Mouse (Mus musculus) c-Kit-positive CD71-negative TER-119-negative erythroid progenitor cells, embryonic 14.5 days (primary cell): ENCODE measurements around the gene Ap1m1.

Source experiments
- DNase-seq: peaks from one replicate; pipeline ENCODE4 v3.0.0-alpha.2; 2013; ENCODE audit warnings: low read depth

Gene Ap1m1

DNA sequence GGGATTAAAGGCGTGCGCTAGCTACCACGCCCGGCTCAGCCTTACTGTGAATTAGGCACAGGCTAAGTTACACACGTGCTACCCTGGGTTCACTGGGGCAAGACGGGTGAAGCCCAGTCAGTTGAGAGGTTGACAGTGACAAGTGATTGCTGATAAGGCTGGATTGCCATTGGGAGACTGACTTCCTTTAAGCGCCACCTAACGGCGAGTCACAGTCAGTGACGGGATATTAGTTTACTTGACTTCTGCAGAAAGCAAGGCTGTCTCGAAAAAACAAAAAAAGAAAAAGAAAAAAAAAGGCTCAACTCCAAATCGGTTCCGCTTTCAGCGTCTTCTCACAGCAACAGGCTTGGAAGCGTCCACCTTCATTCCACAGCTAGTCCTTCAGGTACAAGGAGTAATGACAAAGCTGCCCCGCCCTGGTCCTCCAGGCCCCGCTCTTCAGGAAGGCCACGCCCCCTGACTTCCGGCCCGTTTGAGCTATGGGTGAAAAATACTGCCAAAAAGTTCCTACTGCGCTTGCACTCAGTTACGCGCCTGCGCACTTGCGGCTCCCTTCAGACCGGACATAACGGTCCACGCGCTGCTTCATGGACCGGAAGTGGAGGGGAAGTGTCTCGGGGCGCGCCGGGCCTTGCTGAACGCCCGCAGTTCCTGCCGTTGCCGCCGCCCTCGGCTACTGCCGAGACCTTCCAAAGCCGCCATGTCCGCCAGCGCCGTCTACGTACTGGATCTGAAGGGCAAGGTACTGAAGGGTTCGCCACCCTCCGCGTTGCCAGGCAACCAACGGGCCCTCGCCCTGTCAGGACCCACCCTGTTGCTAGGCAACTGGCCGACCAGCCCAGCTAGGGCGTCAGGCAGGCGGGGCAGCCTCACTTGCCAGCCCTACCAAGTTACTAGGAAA lies at the start of gene Ap1m1:
Ap1m1 (plus strand) TSS at position 520 of the 904 bp plus-strand sequence.
- peak; percentile 99 for DNase-seq

GRCm38 (mm10) chr8:72190215-72190539 lies 49.6 kb upstream of the Ap1m1 start:
- DNase-seq: no peak

DNA sequence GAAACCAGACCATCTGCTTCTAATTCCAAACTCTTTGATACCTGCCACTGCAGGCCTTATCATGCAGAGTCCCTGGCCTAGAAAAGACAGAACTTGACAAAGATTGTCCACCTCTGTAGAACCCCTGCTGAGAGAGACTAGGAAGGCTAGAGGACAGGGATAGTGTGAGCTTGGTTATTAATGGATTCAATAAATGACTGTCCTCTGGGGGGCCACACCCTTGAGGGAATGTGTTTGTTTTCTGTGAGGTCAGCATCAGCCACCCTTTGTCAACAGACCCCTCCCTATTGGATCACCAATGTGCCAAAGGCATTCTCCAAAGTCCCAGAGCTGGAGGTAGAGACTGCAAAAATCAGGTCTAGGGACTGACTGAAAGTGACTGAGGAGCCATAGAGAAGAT lies 47.8 kb upstream of the Ap1m1 start:
- DNase-seq: no peak

- no peak for DNase-seq
Observed at GRCm38 (mm10) chr8:72197997-72198396, 41.8 kb upstream of the Ap1m1 start.

- no peak for DNase-seq
Observed at GRCm38 (mm10) chr8:72208582-72208981, 31.2 kb upstream of the Ap1m1 start.

GRCm38 (mm10) chr8:72210222-72210621 lies 29.6 kb upstream of the Ap1m1 start:
- DNase-seq: no peak

DNA sequence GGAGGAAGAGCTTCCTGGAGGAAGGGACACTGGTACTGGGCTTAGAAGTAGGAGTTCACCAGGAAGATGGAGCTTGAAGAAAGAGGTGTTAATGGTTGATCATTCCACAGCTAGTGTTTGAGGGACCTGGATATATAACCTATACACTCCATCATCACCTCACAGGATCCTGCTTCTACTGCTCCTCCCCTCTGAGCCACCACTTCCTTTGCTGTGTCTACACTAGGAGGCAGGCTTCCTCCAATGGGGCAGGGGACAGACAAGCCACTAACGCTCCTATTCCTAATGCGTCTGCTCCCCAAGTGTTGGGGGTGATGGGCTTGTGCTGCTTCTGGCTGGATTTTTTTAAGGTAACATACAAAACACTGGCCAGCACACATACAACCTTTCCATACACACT lies 29.1 kb upstream of the Ap1m1 start:
- no peak for DNase-seq

- DNase-seq: no peak
Observed at GRCm38 (mm10) chr8:72211846-72212245, 28.0 kb upstream of the Ap1m1 start.

DNA sequence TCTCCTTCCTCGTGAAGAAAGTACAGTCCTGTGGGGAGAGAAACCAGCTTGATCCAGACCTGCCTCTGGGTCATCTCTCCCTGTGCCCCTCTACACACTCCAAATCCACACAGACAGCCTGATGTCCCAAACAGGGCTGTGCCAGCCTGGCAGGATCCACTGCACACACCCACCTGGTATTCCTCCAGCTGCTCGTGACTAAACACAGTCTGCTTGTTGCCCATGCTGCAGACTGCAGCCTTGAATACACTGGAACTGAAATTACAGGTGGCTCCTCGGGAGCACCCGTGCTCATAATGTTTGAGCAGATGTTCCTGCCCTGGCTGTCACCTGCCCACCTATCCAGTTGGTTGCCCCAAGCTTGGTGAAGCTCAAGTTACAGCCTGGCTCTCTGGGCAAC lies 27.1 kb upstream of the Ap1m1 start, which contains the start of gene Cib3:
Cib3 (minus strand) TSS at position 87 of the 400 bp plus-strand sequence.
- no peak for DNase-seq

GRCm38 (mm10) chr8:72213536-72213935 lies 26.3 kb upstream of the Ap1m1 start, which contains the start of gene Gm11034:
Gene Gm11034 (minus strand): TSS chr8:72213636.
- DNase-seq: no peak

- no peak for DNase-seq
Observed at GRCm38 (mm10) chr8:72215060-72215459, 24.8 kb upstream of the Ap1m1 start.

- no peak for DNase-seq
Observed at GRCm38 (mm10) chr8:72215871-72216270, 23.9 kb upstream of the Ap1m1 start.

DNA sequence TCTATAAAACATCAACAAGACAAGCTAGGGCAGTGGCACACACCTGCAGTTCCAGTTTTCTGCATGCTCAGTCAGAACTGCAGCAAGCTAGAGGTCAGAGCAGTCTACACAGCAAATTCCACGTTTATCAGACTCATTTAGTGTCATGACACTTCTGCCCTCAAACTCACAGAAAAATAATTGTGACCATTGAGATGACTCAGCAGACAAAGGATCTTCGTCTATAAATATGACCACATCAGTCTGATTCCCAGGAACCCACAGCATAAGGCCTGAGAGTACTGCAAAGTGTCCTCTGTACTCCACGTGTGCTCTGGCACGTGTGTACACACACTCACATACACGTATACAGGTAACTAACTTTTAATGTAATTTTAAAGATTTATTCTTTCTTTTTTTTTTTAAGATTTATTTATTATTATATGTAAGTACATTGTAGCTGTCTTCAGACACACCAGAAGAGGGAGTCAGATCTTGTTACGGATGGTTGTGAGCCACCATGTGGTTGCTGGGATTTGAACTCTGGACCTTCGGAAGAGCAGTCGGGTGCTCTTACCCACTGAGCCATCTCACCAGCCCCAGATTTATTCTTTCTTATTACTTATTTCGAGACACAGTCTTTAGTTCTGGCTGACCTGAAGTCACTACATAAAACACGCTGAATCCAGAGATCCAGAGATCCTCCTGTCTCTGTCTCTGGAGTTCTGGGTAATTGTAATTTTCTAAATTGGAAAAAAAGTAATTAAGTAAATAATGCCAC lies 20.9 kb upstream of the Ap1m1 start:
- DNase-seq: no peak

- peak; percentile 98 for DNase-seq
Observed at GRCm38 (mm10) chr8:72219541-72220363, 20.1 kb upstream of the Ap1m1 start, which contains the start of gene Fam32a. Gene Fam32a (plus strand): TSS chr8:72219730.

- DNase-seq: no peak
Observed at GRCm38 (mm10) chr8:72220758-72221157, 19.1 kb upstream of the Ap1m1 start.

- DNase-seq: no peak
Observed at GRCm38 (mm10) chr8:72222656-72223055, 17.2 kb upstream of the Ap1m1 start.

GRCm38 (mm10) chr8:72240403-72240763 lies 565 bp downstream of the Ap1m1 start:
- no peak for DNase-seq

GRCm38 (mm10) chr8:72240951-72241350 lies 1.1 kb downstream of the Ap1m1 start:
- no peak for DNase-seq

GRCm38 (mm10) chr8:72242226-72242625 lies 2.4 kb downstream of the Ap1m1 start:
- DNase-seq: no peak

GRCm38 (mm10) chr8:72244610-72245009 lies 4.8 kb downstream of the Ap1m1 start:
- DNase-seq: no peak

- DNase-seq: no peak
Observed at GRCm38 (mm10) chr8:72257171-72257901, 17.5 kb downstream of the Ap1m1 start.

DNA sequence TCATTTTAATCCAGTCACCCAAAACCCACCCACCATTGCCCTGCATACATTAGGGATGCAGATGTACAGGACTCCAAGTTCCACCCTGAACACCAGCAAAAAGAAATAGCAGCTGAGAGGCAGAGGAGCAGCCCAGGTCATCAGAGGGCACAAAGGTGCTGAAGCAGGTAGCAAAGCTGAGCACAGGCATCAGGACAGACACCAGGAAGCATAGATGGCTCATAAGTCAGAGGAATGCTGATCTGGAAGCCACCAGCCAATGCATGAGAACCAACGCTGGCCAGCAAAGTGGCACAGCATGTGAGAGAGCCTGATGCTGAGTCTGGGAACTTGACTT lies 18.1 kb downstream of the Ap1m1 start:
- DNase-seq: no peak
